Mouse (Mus musculus): ENCODE data around the gene Rcan3. TPM values are rescaled to one million over a fixed set of nuclear protein-coding genes. Genes with fewer than 3 reads are reported as not detected.

Rcan3 gene
- polyA plus RNA-seq, 1 experiment: 74.3 TPM

DNA sequence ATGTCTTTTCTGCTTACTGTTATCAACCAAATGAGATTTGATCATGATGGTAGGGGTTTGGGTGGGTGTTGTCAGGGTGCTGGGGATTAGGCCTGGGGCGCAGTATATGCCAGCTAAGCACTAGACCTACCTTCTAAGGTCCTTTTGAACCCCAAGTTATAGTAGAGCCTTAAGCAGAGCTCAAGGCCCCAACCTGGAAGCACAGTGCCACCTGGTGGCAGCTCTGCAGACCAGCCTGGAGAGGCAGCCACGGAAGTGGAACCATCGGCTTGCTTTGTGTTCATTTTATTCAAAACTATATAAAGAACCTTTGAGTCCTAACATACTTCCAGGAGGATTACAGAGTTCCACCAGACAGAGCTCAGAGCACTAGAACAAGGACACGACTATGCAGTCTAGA is 22.0 kb downstream of the Rcan3 start:
- no peak overlapping the region for H3K27ac ChIP-seq (ENCODE audit: insufficient read depth, low read length)
- H3K27me3 ChIP-seq (ENCODE audit: control insufficient read depth, insufficient read depth, low read length): no peaks in the 10 kb centered on the region
- TF ChIP-seq POLR2A (IDR thresholded peaks at IDR 0.05; ENCODE audit: borderline replicate concordance, insufficient read depth, low read length): no peak
- peak; percentile 89 for TF ChIP-seq CTCF (IDR thresholded peaks at IDR 0.05; ENCODE audit: borderline replicate concordance, insufficient read depth, low read depth, low read length)
- DNase-seq: peak in 1 of 2 experiments; percentile 47
- no peak overlapping the region for H3K4me3 ChIP-seq (replicated peaks; ENCODE audit: insufficient read depth, low read depth, low read length)
- H3K4me1 ChIP-seq (ENCODE audit: control insufficient read depth, insufficient read depth, low read length): no peaks in the 10 kb centered on the region
- 38% methylated on average over 4 of the region's 4 CpGs for WGBS

DNA sequence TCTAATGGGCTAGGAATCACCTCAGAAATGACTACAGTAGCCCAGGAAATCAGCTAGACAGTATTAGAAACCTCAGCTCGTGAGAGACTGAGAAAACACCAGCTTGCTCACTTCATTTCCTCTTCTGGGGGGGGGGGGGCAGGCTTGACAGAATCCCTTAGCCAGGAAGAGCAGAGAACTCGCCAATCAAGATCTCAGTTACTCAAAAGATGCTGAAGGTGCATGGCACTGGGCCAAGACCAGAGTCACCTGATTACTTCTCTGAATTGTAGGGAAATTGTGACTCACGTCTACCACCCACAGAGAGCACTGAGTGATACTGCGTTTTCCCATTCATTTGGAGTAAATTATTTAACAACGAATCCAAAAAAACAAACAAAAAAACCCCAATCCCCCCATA is 27.5 kb downstream of the Rcan3 start:
- Histone ChIP-seq H3K27me3 (ENCODE audit: control insufficient read depth, insufficient read depth, low read length) (no peaks in the 10 kb centered on the region), H3K4me1 (ENCODE audit: control insufficient read depth, insufficient read depth, low read length) (no peaks in the 10 kb centered on the region), H3K27ac (ENCODE audit: insufficient read depth, low read length) (no peak overlapping the region), H3K4me3 (replicated peaks; ENCODE audit: insufficient read depth, low read depth, low read length) (no peak overlapping the region)
- TF ChIP-seq CTCF (IDR thresholded peaks at IDR 0.05; ENCODE audit: borderline replicate concordance, insufficient read depth, low read depth, low read length) (no peak), POLR2A (IDR thresholded peaks at IDR 0.05; ENCODE audit: borderline replicate concordance, insufficient read depth, low read length) (no peak)
- WGBS: 30% methylated on average over 5 of the region's 5 CpGs
- peak in 1 of 2 experiments; percentile 38 for DNase-seq

DNA sequence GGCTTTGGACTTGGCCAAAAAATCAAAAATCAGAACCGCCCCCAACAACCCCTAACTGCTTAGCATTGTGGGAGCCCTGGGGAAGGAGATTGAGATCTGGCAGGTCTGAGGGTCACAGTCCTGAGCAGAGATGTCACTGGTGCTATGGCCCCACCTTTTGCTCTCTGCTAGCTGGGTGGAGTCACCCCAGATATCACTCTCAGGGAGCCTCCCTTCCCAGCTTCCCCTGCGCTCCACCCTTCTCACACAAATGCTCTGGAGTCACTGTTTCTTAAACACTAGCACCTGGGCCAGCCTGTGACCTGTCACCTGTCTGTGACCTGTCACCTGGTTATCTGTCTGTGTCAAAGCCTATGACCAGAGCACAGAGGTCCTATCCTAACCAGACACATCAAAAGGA is 28.7 kb downstream of the Rcan3 start:
- Histone ChIP-seq H3K4me3 (replicated peaks; ENCODE audit: insufficient read depth, low read depth, low read length) (no peak overlapping the region), H3K4me1 (ENCODE audit: control insufficient read depth, insufficient read depth, low read length) (no peaks in the 10 kb centered on the region), H3K27ac (ENCODE audit: insufficient read depth, low read length) (no peak overlapping the region), H3K27me3 (ENCODE audit: control insufficient read depth, insufficient read depth, low read length) (no peaks in the 10 kb centered on the region)
- no peak for DNase-seq
- no peak for TF ChIP-seq POLR2A (IDR thresholded peaks at IDR 0.05; ENCODE audit: borderline replicate concordance, insufficient read depth, low read length)
- no peak for TF ChIP-seq CTCF (IDR thresholded peaks at IDR 0.05; ENCODE audit: borderline replicate concordance, insufficient read depth, low read depth, low read length)
- WGBS: 94% methylated on average over 2 of the region's 2 CpGs

DNA sequence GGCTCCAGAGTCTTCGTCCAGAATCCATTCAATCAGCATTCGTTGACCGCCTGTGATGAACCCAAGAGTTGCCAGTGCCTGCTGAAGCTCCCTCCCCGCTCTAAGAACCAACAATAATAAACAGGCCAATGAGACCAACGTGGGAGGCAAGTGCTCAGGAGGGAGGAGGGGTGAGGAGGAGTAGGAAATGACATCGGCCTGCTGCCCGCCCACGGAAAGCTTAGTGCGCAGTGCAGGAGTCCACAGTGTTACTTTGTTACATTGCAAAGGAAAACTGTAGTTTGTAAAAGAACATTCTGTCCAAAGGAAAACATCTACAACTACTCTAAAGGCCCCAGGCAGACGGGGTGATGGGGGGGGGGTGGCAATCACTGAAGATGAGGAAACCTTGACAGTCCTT is 29.6 kb downstream of the Rcan3 start:
- Histone ChIP-seq H3K27me3 (ENCODE audit: control insufficient read depth, insufficient read depth, low read length) (no peaks in the 10 kb centered on the region), H3K4me1 (ENCODE audit: control insufficient read depth, insufficient read depth, low read length) (no peaks in the 10 kb centered on the region), H3K4me3 (replicated peaks; ENCODE audit: insufficient read depth, low read depth, low read length) (no peak overlapping the region), H3K27ac (ENCODE audit: insufficient read depth, low read length) (no peak overlapping the region)
- DNase-seq: no peak
- 77% methylated on average over 10 of the region's 10 CpGs for WGBS
- TF ChIP-seq CTCF (IDR thresholded peaks at IDR 0.05; ENCODE audit: borderline replicate concordance, insufficient read depth, low read depth, low read length): no peak
- no peak for TF ChIP-seq POLR2A (IDR thresholded peaks at IDR 0.05; ENCODE audit: borderline replicate concordance, insufficient read depth, low read length)

DNA sequence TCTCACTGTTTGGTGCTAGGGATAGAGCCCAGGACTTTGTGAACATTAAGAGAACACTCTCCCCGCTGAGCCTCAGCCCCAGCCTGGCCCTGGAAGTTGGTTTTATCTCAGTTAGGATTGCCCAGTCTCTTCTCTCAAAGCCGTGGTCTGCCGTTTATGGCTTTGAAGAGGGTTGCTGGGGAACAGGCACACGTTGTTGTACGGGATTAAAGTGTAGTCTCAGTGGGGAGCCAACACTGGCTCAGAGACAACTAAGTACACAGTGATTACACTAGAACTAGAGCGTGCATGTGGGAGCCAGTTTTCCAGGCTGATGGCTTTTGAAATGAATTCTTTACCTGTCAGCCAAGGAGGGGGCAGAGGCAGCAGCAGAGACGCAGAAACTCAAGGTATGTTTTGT is 31.8 kb downstream of the Rcan3 start:
- Histone ChIP-seq H3K4me1 (ENCODE audit: control insufficient read depth, insufficient read depth, low read length) (no peaks in the 10 kb centered on the region), H3K4me3 (replicated peaks; ENCODE audit: insufficient read depth, low read depth, low read length) (no peak overlapping the region), H3K27ac (ENCODE audit: insufficient read depth, low read length) (no peak overlapping the region), H3K27me3 (ENCODE audit: control insufficient read depth, insufficient read depth, low read length) (no peaks in the 10 kb centered on the region)
- 26% methylated on average over 7 of the region's 7 CpGs for whole genome bisulfite sequencing
- no peak for DNase-seq
- TF ChIP-seq CTCF (IDR thresholded peaks at IDR 0.05; ENCODE audit: borderline replicate concordance, insufficient read depth, low read depth, low read length): no peak
- TF ChIP-seq POLR2A (IDR thresholded peaks at IDR 0.05; ENCODE audit: borderline replicate concordance, insufficient read depth, low read length): no peak

DNA sequence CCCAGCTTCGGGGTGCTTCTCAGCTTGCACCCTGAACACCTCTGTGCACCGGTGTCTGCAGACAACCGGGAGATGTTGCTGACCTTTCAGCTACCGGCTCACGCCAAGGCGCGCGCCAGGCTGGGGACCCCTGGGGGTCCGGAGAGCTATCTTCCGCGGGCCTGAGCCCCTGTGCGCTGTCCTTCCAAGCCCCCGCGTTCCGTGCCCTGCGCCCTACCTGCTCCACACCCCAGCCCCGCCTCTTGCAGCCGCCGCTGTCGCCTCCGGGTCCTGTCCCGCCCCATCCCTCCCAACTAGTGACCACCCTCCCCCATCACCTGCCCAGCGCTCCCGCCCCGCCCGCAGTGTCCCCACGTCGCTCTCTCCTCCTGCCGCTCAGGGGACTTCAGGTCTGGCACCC is 35.7 kb downstream of the Rcan3 start, which contains the start of gene Ncmap:
Ncmap (minus strand) TSS at position 237 of the 400 bp plus-strand sequence.
- WGBS: 2% methylated on average over 29 of the region's 29 CpGs
- TF ChIP-seq POLR2A (IDR thresholded peaks at IDR 0.05; ENCODE audit: borderline replicate concordance, insufficient read depth, low read length): no peak
- no peak for TF ChIP-seq CTCF (IDR thresholded peaks at IDR 0.05; ENCODE audit: borderline replicate concordance, insufficient read depth, low read depth, low read length)
- Histone ChIP-seq H3K27me3 (ENCODE audit: control insufficient read depth, insufficient read depth, low read length) (no peaks in the 10 kb centered on the region), H3K27ac (ENCODE audit: insufficient read depth, low read length) (no peak within 1 kb of the TSS), H3K4me1 (ENCODE audit: control insufficient read depth, insufficient read depth, low read length) (no peaks in the 10 kb centered on the region), H3K4me3 (replicated peaks; ENCODE audit: insufficient read depth, low read depth, low read length) (no peak within 1 kb of the TSS)
- no peak for DNase-seq

DNA sequence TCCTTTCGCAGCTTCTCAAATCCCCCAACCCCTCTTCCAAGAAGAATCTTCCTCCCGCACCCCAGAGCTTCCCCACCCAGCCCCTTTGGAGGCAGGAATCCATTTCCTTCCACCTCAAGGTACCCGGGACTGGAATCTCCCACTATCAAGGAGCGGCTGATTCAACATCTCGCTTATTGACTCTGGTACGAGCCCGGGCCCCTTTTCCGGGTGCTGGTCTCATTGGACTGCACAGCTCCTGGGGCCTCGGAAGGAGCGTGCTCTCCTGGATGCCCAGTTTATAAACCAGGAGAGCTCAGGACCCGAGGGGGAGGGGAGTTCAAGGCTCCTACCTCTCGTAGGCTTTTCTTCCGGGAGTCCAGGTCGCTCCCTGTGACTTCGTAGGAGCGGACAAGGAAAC is 36.1 kb downstream of the Rcan3 start:
- TF ChIP-seq CTCF (IDR thresholded peaks at IDR 0.05; ENCODE audit: borderline replicate concordance, insufficient read depth, low read depth, low read length) (no peak), POLR2A (IDR thresholded peaks at IDR 0.05; ENCODE audit: borderline replicate concordance, insufficient read depth, low read length) (no peak)
- WGBS: 10% methylated on average over 16 of the region's 16 CpGs
- Histone ChIP-seq H3K4me1 (ENCODE audit: control insufficient read depth, insufficient read depth, low read length) (no peaks in the 10 kb centered on the region), H3K27ac (ENCODE audit: insufficient read depth, low read length) (no peak overlapping the region), H3K27me3 (ENCODE audit: control insufficient read depth, insufficient read depth, low read length) (no peaks in the 10 kb centered on the region), H3K4me3 (replicated peaks; ENCODE audit: insufficient read depth, low read depth, low read length) (no peak overlapping the region)
- no peak for DNase-seq

DNA sequence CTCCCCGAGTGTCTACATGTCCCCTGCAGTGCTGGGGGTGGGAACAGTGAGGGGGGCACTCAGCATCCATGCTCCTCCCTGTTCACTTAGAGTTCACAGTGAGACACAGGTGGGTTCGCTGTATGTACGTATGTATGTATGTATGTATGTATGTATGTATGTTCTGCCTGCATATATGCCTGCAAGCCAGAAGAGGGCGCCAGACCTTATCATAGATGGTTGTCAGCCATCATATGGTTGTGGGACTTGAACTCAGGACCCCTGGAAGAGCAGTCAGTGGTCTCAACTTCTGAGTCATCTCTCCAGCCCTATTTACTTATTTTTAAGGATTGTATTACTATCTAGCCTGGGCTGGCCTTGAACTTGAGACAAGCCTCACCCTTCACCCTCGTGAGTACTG is 37.4 kb downstream of the Rcan3 start:
- 90% methylated on average over 5 of the region's 5 CpGs for WGBS
- no peak overlapping the region for H3K27ac ChIP-seq (ENCODE audit: insufficient read depth, low read length)
- no peaks in the 10 kb centered on the region for H3K4me1 ChIP-seq (ENCODE audit: control insufficient read depth, insufficient read depth, low read length)
- no peak overlapping the region for H3K4me3 ChIP-seq (replicated peaks; ENCODE audit: insufficient read depth, low read depth, low read length)
- DNase-seq: no peak
- no peaks in the 10 kb centered on the region for H3K27me3 ChIP-seq (ENCODE audit: control insufficient read depth, insufficient read depth, low read length)
- TF ChIP-seq POLR2A (IDR thresholded peaks at IDR 0.05; ENCODE audit: borderline replicate concordance, insufficient read depth, low read length) (no peak), CTCF (IDR thresholded peaks at IDR 0.05; ENCODE audit: borderline replicate concordance, insufficient read depth, low read depth, low read length) (0 out of 2 replicates have a peak, but pooled peaks have one; percentile 17)
